Mouse (Mus musculus) ES-Bruce4 (cell line): Measurements from ENCODE around the gene Ehf. TPM values are rescaled to one million over a fixed set of nuclear protein-coding genes. Genes with fewer than 3 reads are reported as not detected.

ENCODE experiments used
- H3K27ac ChIP-seq: 2 replicates; pipeline ENCODE4 v1.5.1; 2012; ENCODE audit warnings: low read length, inconsistent platforms; ENCODE audit not compliant: insufficient read depth
- H3K27me3 ChIP-seq: 2 replicates; pipeline ENCODE4 v1.6.1; 2012; ENCODE audit warnings: mild to moderate bottlenecking, low read length, inconsistent platforms; ENCODE audit not compliant: control insufficient read depth, poor library complexity, insufficient read depth, severe bottlenecking
- H3K36me3 ChIP-seq: 2 replicates; pipeline ENCODE4 v1.6.1; 2012; ENCODE audit warnings: inconsistent platforms, mild to moderate bottlenecking, low read length, moderate library complexity; ENCODE audit not compliant: control insufficient read depth, poor library complexity, insufficient read depth, severe bottlenecking
- H3K4me1 ChIP-seq: one replicate; pipeline ENCODE4 v1.8.1; 2011; ENCODE audit warnings: low read length; ENCODE audit not compliant: control insufficient read depth, insufficient read depth
- H3K4me3 ChIP-seq: 2 replicates; pipeline ENCODE4 v1.5.1; 2011; ENCODE audit warnings: low read depth, mild to moderate bottlenecking, low read length
- H3K9ac ChIP-seq: 2 replicates; pipeline ENCODE4 v1.6.1; 2012; ENCODE audit warnings: low read depth, mild to moderate bottlenecking, inconsistent platforms; ENCODE audit not compliant: poor library complexity, severe bottlenecking
- H3K9me3 ChIP-seq: replicated peaks from 2 replicates; pipeline ENCODE4 v1.6.1; 2012; ENCODE audit warnings: mild to moderate bottlenecking, low read length, inconsistent platforms; ENCODE audit not compliant: control insufficient read depth, poor library complexity, insufficient read depth, severe bottlenecking
- CTCF ChIP-seq: IDR thresholded peaks from one replicate; pipeline ENCODE4 v1.8.1; 2011; ENCODE audit warnings: low read depth, low read length
- EP300 ChIP-seq: IDR thresholded peaks from 2 replicates; pipeline ENCODE4 v1.6.1; 2011; ENCODE audit warnings: low read depth, low read length; ENCODE audit not compliant: insufficient read depth
- POLR2A ChIP-seq: IDR thresholded peaks from one replicate; pipeline ENCODE4 v1.8.1; 2011; ENCODE audit warnings: low read length; ENCODE audit not compliant: insufficient read depth
- polyA plus RNA-seq: library from polyadenylated mRNA; stranded (reverse); fragments of >200 nt; gene quantifications from 2 replicates; pipeline ENCODE4 v1.2.4, GENCODE M21; 2011; ENCODE audit warnings: low read depth; ENCODE audit not compliant: missing spikeins, insufficient read depth, insufficient read length

The Ehf gene
- polyA plus RNA-seq, 1 experiment: not detected

DNA sequence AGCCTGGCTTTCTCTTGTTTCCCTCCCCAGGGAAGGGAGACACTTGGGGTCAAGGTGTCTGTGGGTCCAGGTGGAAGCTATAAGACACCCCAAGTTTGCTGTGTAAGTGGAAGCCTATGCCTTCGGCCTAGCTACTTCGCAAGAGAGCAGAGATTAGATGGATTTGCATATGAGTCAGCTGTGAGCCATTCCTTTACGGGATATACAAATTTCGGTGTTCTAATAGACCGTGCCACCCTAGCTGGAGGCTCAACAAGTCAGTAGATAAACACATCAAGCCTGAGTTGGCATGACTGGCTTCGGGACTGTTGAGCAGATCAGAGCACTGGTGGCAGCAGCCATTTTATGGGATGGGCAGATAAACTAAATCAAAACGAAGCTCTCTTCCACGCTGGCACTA lies 31.6 kb downstream of the Ehf start:
- TF ChIP-seq CTCF (no peak), EP300 (no peak), POLR2A (no peak)
- Histone ChIP-seq H3K9ac (no peak overlapping the region), H3K4me1 (no peaks in the 10 kb centered on the region), H3K27ac (no peak overlapping the region), H3K36me3 (no peaks in the 10 kb centered on the region), H3K4me3 (no peak overlapping the region), H3K27me3 (no peaks in the 10 kb centered on the region), H3K9me3 (no peaks in the 10 kb centered on the region)

DNA sequence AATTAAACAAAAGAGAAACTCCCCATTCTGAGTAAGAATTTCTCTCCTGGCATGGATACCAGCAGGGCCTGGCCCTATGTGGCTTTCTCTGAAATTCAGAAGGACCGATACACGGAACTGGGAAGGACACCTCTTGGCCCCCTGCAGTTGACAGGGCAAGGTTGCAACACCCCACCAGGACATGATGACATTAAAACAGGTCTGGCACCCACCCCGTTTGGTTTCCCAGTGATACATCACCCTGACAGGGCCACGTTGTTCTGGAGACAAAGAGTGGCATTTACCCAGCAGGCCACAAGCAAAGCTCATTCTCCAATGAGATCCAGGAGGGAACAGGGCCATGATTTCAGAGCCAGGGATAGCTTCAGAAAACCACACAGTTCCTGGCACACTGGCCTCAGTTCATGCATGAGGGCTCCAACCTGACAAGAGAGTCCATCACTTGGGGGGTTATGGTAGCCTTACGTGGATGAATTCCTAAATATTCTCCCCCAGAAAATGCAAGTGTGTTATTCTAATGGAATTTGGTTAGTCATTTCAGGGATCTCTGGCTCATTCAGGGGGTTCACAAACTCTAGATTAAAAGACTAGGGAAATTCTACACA lies 32.4 kb downstream of the Ehf start:
- TF ChIP-seq EP300 (no peak), POLR2A (no peak)
- Histone ChIP-seq H3K4me1 (no peaks in the 10 kb centered on the region), H3K27me3 (no peaks in the 10 kb centered on the region), H3K9me3 (no peaks in the 10 kb centered on the region), H3K36me3 (no peaks in the 10 kb centered on the region), H3K4me3 (no peak overlapping the region), H3K9ac (no peak overlapping the region), H3K27ac (no peak overlapping the region)

DNA sequence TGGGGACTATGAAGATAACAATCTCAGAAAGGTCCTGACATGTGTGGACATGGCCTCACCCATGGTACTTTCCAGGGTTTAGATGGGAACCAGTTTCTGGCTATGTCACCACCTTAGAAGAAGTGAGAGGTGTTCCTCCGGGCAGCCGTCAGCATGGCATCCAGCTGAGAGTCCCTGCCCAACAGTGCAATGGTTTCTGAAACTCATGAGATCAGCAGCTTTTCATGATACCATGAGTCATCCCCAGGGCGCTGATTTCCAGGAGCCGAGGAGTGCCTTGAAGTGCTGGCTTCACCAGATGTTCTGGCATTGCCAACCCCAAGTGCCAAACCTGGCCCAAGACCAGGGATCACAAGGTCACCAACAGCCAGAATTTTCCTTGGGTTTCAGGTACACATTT lies 64.0 kb downstream of the Ehf start:
- TF ChIP-seq EP300 (no peak), POLR2A (no peak), CTCF (no peak)
- no peak overlapping the region for H3K4me3 ChIP-seq
- no peaks in the 10 kb centered on the region for H3K9me3 ChIP-seq
- no peak overlapping the region for H3K27ac ChIP-seq
- H3K36me3 ChIP-seq: no peaks in the 10 kb centered on the region
- H3K4me1 ChIP-seq: no peaks in the 10 kb centered on the region
- H3K27me3 ChIP-seq: no peaks in the 10 kb centered on the region
- no peak overlapping the region for H3K9ac ChIP-seq

DNA sequence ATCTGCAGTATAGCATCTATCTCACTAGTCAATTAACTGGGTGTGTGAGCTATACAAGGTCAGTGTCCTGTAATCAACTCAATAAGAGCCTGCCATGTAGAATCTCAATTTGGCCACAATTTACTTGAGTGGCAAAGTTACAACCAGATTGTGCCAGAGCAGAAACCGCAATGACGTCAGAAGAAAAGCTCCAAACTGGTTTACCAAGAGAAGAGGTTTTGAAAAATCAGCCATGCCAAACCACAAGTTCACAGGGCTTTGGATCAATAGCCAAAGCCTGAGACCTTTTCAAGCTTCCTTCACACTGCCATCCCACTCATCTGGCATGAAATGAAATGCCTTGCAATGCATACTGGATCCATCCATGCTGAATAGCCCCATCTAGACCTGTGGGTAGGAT lies 76.3 kb downstream of the Ehf start:
- no peak overlapping the region for H3K27ac ChIP-seq
- H3K4me1 ChIP-seq: no peaks in the 10 kb centered on the region
- no peaks in the 10 kb centered on the region for H3K36me3 ChIP-seq
- TF ChIP-seq CTCF (no peak), POLR2A (no peak), EP300 (no peak)
- no peak overlapping the region for H3K9ac ChIP-seq
- H3K4me3 ChIP-seq: no peak overlapping the region
- H3K27me3 ChIP-seq: no peaks in the 10 kb centered on the region
- no peaks in the 10 kb centered on the region for H3K9me3 ChIP-seq

DNA sequence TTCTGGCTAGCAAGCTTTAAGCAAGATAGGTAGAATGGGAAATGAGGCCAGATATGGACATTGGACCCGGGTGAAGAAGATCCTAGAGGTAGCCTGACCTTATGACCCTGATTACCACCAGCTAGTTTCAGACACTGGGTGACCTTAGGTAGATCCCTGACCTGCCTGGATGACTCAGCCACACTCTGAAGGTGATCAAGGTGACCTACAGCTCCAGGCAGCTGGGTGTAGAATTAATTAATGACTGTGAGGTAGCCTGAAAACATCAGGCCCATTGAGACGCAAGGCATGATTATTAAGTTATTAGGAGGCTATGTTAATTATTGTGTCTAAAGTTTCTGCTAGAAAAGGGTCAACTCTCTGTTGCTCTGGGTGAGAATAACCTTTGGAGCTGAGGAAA lies 82.2 kb downstream of the Ehf start:
- Histone ChIP-seq H3K9me3 (no peaks in the 10 kb centered on the region), H3K9ac (no peak overlapping the region), H3K27me3 (no peaks in the 10 kb centered on the region), H3K4me1 (no peaks in the 10 kb centered on the region), H3K36me3 (no peaks in the 10 kb centered on the region), H3K27ac (no peak overlapping the region), H3K4me3 (no peak overlapping the region)
- TF ChIP-seq CTCF (no peak), POLR2A (no peak), EP300 (no peak)

DNA sequence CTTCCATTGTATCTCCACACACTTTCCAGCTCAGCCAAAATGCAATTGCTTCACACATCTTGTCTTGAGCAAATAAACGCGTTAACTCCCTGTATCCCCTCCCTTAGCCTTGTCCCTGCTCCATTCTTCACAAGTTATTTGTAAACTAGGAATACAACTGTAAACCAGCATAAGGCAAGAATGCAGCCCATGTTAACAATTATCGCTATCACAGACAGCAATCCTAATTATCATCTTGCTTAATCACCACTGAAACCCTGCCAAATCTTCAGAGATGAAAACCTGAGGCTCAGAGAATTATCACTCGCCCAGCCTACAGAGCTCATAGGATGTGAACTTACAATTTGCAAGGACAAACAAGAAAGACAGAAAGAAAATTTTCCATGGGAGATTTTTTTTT lies 84.8 kb downstream of the Ehf start:
- Histone ChIP-seq H3K9me3 (no peaks in the 10 kb centered on the region), H3K36me3 (no peaks in the 10 kb centered on the region), H3K27ac (no peak overlapping the region), H3K4me1 (peaks cover 1% of the 10 kb centered on the region), H3K4me3 (no peak overlapping the region), H3K27me3 (no peaks in the 10 kb centered on the region), H3K9ac (no peak overlapping the region)
- no peak for TF ChIP-seq EP300
- no peak for TF ChIP-seq POLR2A
- TF ChIP-seq CTCF: no peak
